Mouse (Mus musculus) myocyte (in vitro differentiated cells): ENCODE results near the gene Pskh1. TPM values are rescaled to one million over a fixed set of nuclear protein-coding genes. Genes with fewer than 3 reads are reported as not detected.

Experiments
- H3K27me3 ChIP-seq: one replicate; pipeline ENCODE4 v1.6.1; 2011; ENCODE audit not compliant: control insufficient read depth, insufficient read depth, insufficient read length
- H3K36me3 ChIP-seq: one replicate; pipeline ENCODE4 v1.6.1; 2011; ENCODE audit not compliant: control insufficient read depth, insufficient read depth
- H3K4me2 ChIP-seq: one replicate; pipeline ENCODE4 v1.6.1; 2011; ENCODE audit warnings: low read depth, control low read depth
- H3K4me3 ChIP-seq: one replicate; pipeline ENCODE4 v1.5.1; 2011; ENCODE audit warnings: mild to moderate bottlenecking, control low read depth, moderate library complexity
- H3K79me2 ChIP-seq: one replicate; pipeline ENCODE4 v1.6.1; 2011; ENCODE audit not compliant: control insufficient read depth, insufficient read depth
- H3ac ChIP-seq: one replicate; pipeline ENCODE4 v1.6.1; 2011; ENCODE audit not compliant: control insufficient read depth, insufficient read length
- CEBPB ChIP-seq: IDR thresholded peaks from 2 replicates; pipeline ENCODE4 v1.6.1; 2011; ENCODE audit warnings: mild to moderate bottlenecking, moderate library complexity; ENCODE audit not compliant: poor library complexity, insufficient read depth, severe bottlenecking
- E2F4 ChIP-seq: IDR thresholded peaks from one replicate; pipeline ENCODE4 v1.6.1; 2011; ENCODE audit warnings: mild to moderate bottlenecking, control low read depth, moderate library complexity; ENCODE audit not compliant: insufficient read depth
- MAX ChIP-seq: IDR thresholded peaks from one replicate; pipeline ENCODE4 v1.6.1; 2011; ENCODE audit warnings: low read depth, mild to moderate bottlenecking, control low read depth
- MYOD1 ChIP-seq, 3 experiments: IDR thresholded peaks; one replicate each; pipeline ENCODE4 v1.6.1; 2011; ENCODE audit warnings: control low read depth in 2 of 3, low read depth in 2 of 3, mild to moderate bottlenecking in 2 of 3, moderate library complexity in 1 of 3; ENCODE audit not compliant: insufficient read length in 2 of 3, control insufficient read depth in 1 of 3
- MYOG ChIP-seq, 3 experiments: IDR thresholded peaks; one replicate each; pipeline ENCODE4 v1.6.1; 2011; ENCODE audit warnings: control low read depth in 2 of 3, low read depth in 2 of 3, mild to moderate bottlenecking in 2 of 3; ENCODE audit not compliant: insufficient read length in 2 of 3, control insufficient read depth in 1 of 3, insufficient read depth in 1 of 3
- POLR2A ChIP-seq: IDR thresholded peaks from one replicate; pipeline ENCODE4 v1.6.1; 2011; ENCODE audit warnings: low read depth, mild to moderate bottlenecking, control low read depth, moderate library complexity; ENCODE audit not compliant: insufficient read length
- POLR2AphosphoS2 ChIP-seq: IDR thresholded peaks from one replicate; pipeline ENCODE4 v1.6.1; 2011; ENCODE audit warnings: low read depth, control low read depth; ENCODE audit not compliant: insufficient read length
- REST ChIP-seq: IDR thresholded peaks from one replicate; pipeline ENCODE4 v1.6.1; 2011; ENCODE audit warnings: mild to moderate bottlenecking, control low read depth, moderate library complexity; ENCODE audit not compliant: insufficient read depth, insufficient read length
- SRF ChIP-seq: IDR thresholded peaks from one replicate; pipeline ENCODE4 v1.6.1; 2011; ENCODE audit warnings: low read depth; ENCODE audit not compliant: control insufficient read depth, insufficient read length
- TCF12 ChIP-seq: IDR thresholded peaks from one replicate; pipeline ENCODE4 v1.6.1; 2011; ENCODE audit warnings: mild to moderate bottlenecking, control low read depth; ENCODE audit not compliant: poor library complexity, insufficient read depth, severe bottlenecking
- TCF3 ChIP-seq: IDR thresholded peaks from one replicate; pipeline ENCODE4 v1.6.1; 2011; ENCODE audit warnings: low read depth, control low read depth; ENCODE audit not compliant: insufficient read length
- USF1 ChIP-seq: IDR thresholded peaks from one replicate; pipeline ENCODE4 v1.6.1; 2011; ENCODE audit warnings: low read depth, mild to moderate bottlenecking, control low read depth, moderate library complexity
- polyA plus RNA-seq: library from polyadenylated mRNA; unstranded; fragments of >200 nt; fragmentation: generic; extraction: Trizol; gene quantifications from one replicate; pipeline ENCODE4 v1.2.1, GENCODE M21; 2012; ENCODE audit warnings: missing spikeins

Gene Pskh1
- polyA plus RNA-seq, 1 experiment = 16.1 TPM

- Histone ChIP-seq H3K27me3 (no peaks in the 10 kb centered on the region), H3ac (no peak overlapping the region)
- TF ChIP-seq TCF12 = no peak
- no peak for TF ChIP-seq CEBPB
- TF ChIP-seq MAX = no peak
- no peak for TF ChIP-seq SRF
- TF ChIP-seq REST = no peak
- no peak for TF ChIP-seq TCF3
- TF ChIP-seq POLR2A = no peak
Measured at GRCm38 (mm10) chr8:105971019-105971720, 70.9 kb downstream of the Pskh1 start.

GRCm38 (mm10) chr8:105975363-105975762 lies 75.1 kb downstream of the Pskh1 start:
- Histone ChIP-seq H3K27me3 (peaks cover 6% of the 10 kb centered on the region), H3ac (no peak overlapping the region), H3K4me2 (no peak overlapping the region), H3K4me3 (no peak overlapping the region), H3K36me3 (no peaks in the 10 kb centered on the region), H3K79me2 (no peaks in the 10 kb centered on the region)
- TF ChIP-seq E2F4 (no peak), TCF3 (no peak), CEBPB (no peak)

More at GRCm38 (mm10) chr8:105971019-105971720, 70.9 kb downstream of the Pskh1 start:
- no peaks in the 10 kb centered on the region for H3K36me3 ChIP-seq
- no peaks in the 10 kb centered on the region for H3K79me2 ChIP-seq
- no peak overlapping the region for H3K4me2 ChIP-seq
- H3K4me3 ChIP-seq = no peak overlapping the region

GRCm38 (mm10) chr8:105979325-105979724 lies 79.1 kb downstream of the Pskh1 start, which contains the start of gene Dpep3:
TSS of gene Dpep3 (minus strand) at chr8:105979429.
- Histone ChIP-seq H3K4me2 (no peak within 1 kb of the TSS), H3K36me3 (no peaks in the 10 kb centered on the region), H3K27me3 (peaks cover 11% of the 10 kb centered on the region), H3K4me3 (no peak within 1 kb of the TSS), H3K79me2 (no peaks in the 10 kb centered on the region), H3ac (no peak within 1 kb of the TSS)
- TF ChIP-seq CEBPB (no peak), POLR2AphosphoS2 (no peak), MYOG (IDR thresholded peaks at IDR 0.05; ENCODE audit: control insufficient read depth in 1 of 3, insufficient read depth in 1 of 3, insufficient read length in 2 of 3, low read depth in 2 of 3) (no peak), TCF12 (no peak), POLR2A (no peak), USF1 (no peak), MAX (no peak), TCF3 (no peak), SRF (no peak), MYOD1 (IDR thresholded peaks at IDR 0.05; ENCODE audit: control insufficient read depth in 1 of 3, insufficient read length in 2 of 3, low read depth in 2 of 3) (no peak), E2F4 (no peak), REST (no peak)

GRCm38 (mm10) chr8:105981146-105981545 lies 80.9 kb downstream of the Pskh1 start:
- Histone ChIP-seq H3K36me3 (no peaks in the 10 kb centered on the region), H3ac (no peak overlapping the region), H3K27me3 (peaks cover 18% of the 10 kb centered on the region), H3K79me2 (no peaks in the 10 kb centered on the region), H3K4me2 (no peak overlapping the region), H3K4me3 (no peak overlapping the region)
- no peak for TF ChIP-seq USF1
- no peak for TF ChIP-seq CEBPB
- no peak for TF ChIP-seq MAX
- TF ChIP-seq REST = no peak
- no peak for TF ChIP-seq SRF
- no peak for TF ChIP-seq POLR2AphosphoS2
- TF ChIP-seq E2F4 = no peak

Other genes starting within 250 kb of the Pskh1 start
- 0.23 TPM for gene Carmil2, start 214.2 kb upstream of the Pskh1 start, polyA plus RNA-seq
- gene Acd, start 199.3 kb upstream of the Pskh1 start, polyA plus RNA-seq = 20.4 TPM
- gene Pard6a, start 199.3 kb upstream of the Pskh1 start, polyA plus RNA-seq = 32.1 TPM
- gene 4933405L10Rik, start 192.8 kb upstream of the Pskh1 start, polyA plus RNA-seq = 0.08 TPM
- 21.6 TPM for gene Enkd1, start 192.2 kb upstream of the Pskh1 start, polyA plus RNA-seq
- gene Gfod2, start 141.8 kb upstream of the Pskh1 start, polyA plus RNA-seq = 5.0 TPM
- 15.6 TPM for gene Ranbp10, start 73.1 kb upstream of the Pskh1 start, polyA plus RNA-seq
- gene Tsnaxip1, start 72.7 kb upstream of the Pskh1 start, polyA plus RNA-seq = 0.10 TPM
- 20.4 TPM for gene Cenpt, start 47.2 kb upstream of the Pskh1 start, polyA plus RNA-seq
- 49.0 TPM for gene Thap11, start 45.3 kb upstream of the Pskh1 start, polyA plus RNA-seq
- gene Nutf2, start 39.9 kb upstream of the Pskh1 start, polyA plus RNA-seq = 141 TPM
- 33.2 TPM for gene Edc4, start 19.6 kb upstream of the Pskh1 start, polyA plus RNA-seq
- gene Nrn1l, start 6.9 kb upstream of the Pskh1 start, polyA plus RNA-seq = 0.36 TPM
- gene Ctrl, start 33.4 kb downstream of the Pskh1 start, polyA plus RNA-seq = 0.14 TPM
- gene Psmb10, start 38.0 kb downstream of the Pskh1 start, polyA plus RNA-seq = 60.0 TPM
- gene Lcat, start 42.9 kb downstream of the Pskh1 start, polyA plus RNA-seq = 1.1 TPM
- gene Slc12a4, start 65.7 kb downstream of the Pskh1 start, polyA plus RNA-seq = 95.7 TPM
- gene Dpep3, start 79.0 kb downstream of the Pskh1 start, polyA plus RNA-seq = not detected
- 30.4 TPM for gene Dus2, start 90.9 kb downstream of the Pskh1 start, polyA plus RNA-seq
- not detected for gene Dpep2nb, start 105.5 kb downstream of the Pskh1 start, polyA plus RNA-seq
- 20.6 TPM for gene Ddx28, start 111.4 kb downstream of the Pskh1 start, polyA plus RNA-seq
- 11.8 TPM for gene Nfatc3, start 158.4 kb downstream of the Pskh1 start, polyA plus RNA-seq
- 0.17 TPM for gene Esrp2, start 236.5 kb downstream of the Pskh1 start, polyA plus RNA-seq
- gene Pla2g15, start 250.0 kb downstream of the Pskh1 start, polyA plus RNA-seq = 9.6 TPM